Comparison of ENCODE assay signal across 19 mouse cellular contexts in the genomic region with DNA sequence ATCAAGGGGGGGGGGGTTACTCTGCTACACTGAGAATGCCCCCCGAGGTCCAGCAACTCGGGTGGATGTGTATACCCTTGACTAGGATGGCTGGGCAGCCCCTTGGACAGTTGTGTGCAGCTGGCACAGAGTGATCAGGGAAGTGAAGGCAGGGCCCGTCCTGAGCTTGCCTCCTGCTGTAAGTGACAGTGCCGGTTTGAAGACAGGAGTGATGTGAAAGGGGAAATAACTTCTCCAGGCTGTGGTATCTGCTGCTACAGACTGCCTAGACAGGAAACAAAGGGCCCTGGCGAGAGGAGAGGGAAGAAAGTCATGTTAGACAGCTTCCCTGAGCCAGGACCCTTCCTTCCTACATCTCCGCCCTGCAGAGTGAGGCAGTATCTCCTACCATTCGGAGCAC. TPM values are rescaled to one million over a fixed set of nuclear protein-coding genes. Genes with fewer than 3 reads are reported as not detected.
DNase-seq lines count a peak whose midpoint lies in the region; ATAC-seq and TF ChIP-seq lines count a peak whose summit lies in the region.
"Had no signal": no experiment of that assay in that cellular context is flagged by ENCODE, and none has a peak within 500 bp of the region (broad histone marks: within the 10 kb centered on the region; RNA-seq: fewer than 3 reads in every experiment).

No protein-coding gene starts in this region.

- H3K27me3 ChIP-seq in heart, embryonic 13.5 days (replicated peaks), result no peaks in the 10 kb centered on the region
- H3K27me3 ChIP-seq in lung, postnatal 0 days (replicated peaks; ENCODE audit: insufficient read depth, low read length), result no peaks in the 10 kb centered on the region
- no peaks in the 10 kb centered on the region for H3K27me3 ChIP-seq in forebrain, embryonic 16.5 days (replicated peaks; ENCODE audit: control insufficient read depth, insufficient read depth, low read length)
- no peaks in the 10 kb centered on the region for H3K27me3 ChIP-seq in megakaryocyte, embryonic 14.5 days (replicated peaks)

- H3K27ac ChIP-seq in heart, embryonic 13.5 days (replicated peaks), result peak overlapping the region; percentile 30
- peak overlapping the region; percentile 20; the same call in 1 of the 2 replicates for H3K27ac ChIP-seq in lung, postnatal 0 days (ENCODE audit: low read length)
- no peak overlapping the region for H3K27ac ChIP-seq in forebrain, embryonic 16.5 days (ENCODE audit: low read length)
- H3K27ac ChIP-seq: kidney, postnatal 0 days had no signal

- ATAC-seq in heart, embryonic 13.5 days (ENCODE audit: extremely low read depth, insufficient number of reproducible peaks, low FRiP score, low TSS enrichment), result no peak
- ATAC-seq in lung, postnatal 0 days, result no peak
- ATAC-seq in forebrain, embryonic 16.5 days, result no peak
- ATAC-seq: CD4-positive, CD25-positive, alpha-beta regulatory T cell, adult 4 months had no signal

- TF ChIP-seq EP300 in lung, postnatal 0 days (IDR thresholded peaks at IDR 0.05), result no peak

- 54% methylated on average over 7 of the region's 7 CpGs for WGBS in heart, embryonic 13.5 days
- WGBS in lung, postnatal 0 days, result 42% methylated on average over 7 of the region's 7 CpGs
- 79% methylated on average over 7 of the region's 7 CpGs for WGBS in forebrain, embryonic 16.5 days

- DNase-seq in heart, adult 18-20 months, result no peak
- DNase-seq in lung, postnatal 0 days (ENCODE audit: low spot score), result no peak
- no peak for DNase-seq in lung, postnatal 25 days (ENCODE audit: low spot score)
- DNase-seq in urinary bladder, postnatal 10 days (ENCODE audit: low spot score), result no peak
- DNase-seq in right cerebral cortex, adult 2 months (ENCODE audit: low spot score in 2 of 2), result no peak
- DNase-seq: cerebellum, adult 18-20 months; heart, postnatal 4 days; retina, postnatal 1 day; thymus, postnatal 14 days had no signal

- H3K4me1 ChIP-seq in heart, embryonic 13.5 days, result peaks cover 58% of the 10 kb centered on the region
- H3K4me1 ChIP-seq in lung, postnatal 0 days (ENCODE audit: insufficient read depth, low read depth, low read length), result peaks cover 17% of the 10 kb centered on the region; the same call in 1 of the 2 replicates
- H3K4me1 ChIP-seq in forebrain, embryonic 16.5 days (replicated peaks; ENCODE audit: control insufficient read depth, insufficient read depth, low read length), result peaks cover 36% of the 10 kb centered on the region
- peaks cover 96% of the 10 kb centered on the region for H3K4me1 ChIP-seq in megakaryocyte, embryonic 14.5 days

- no peak overlapping the region for H3K4me2 ChIP-seq in heart, embryonic 13.5 days
- H3K4me2 ChIP-seq in lung, postnatal 0 days (replicated peaks; ENCODE audit: low read depth, low read length), result no peak overlapping the region
- H3K4me2 ChIP-seq in forebrain, embryonic 16.5 days (ENCODE audit: low read length), result peak overlapping the region; percentile 12; the same call in 1 of the 2 replicates

- H3K36me3 ChIP-seq in heart, embryonic 13.5 days, result peaks cover 19% of the 10 kb centered on the region
- no peaks in the 10 kb centered on the region for H3K36me3 ChIP-seq in lung, postnatal 0 days (ENCODE audit: insufficient read depth, low read length)
- H3K36me3 ChIP-seq in forebrain, embryonic 16.5 days (ENCODE audit: control insufficient read depth, insufficient read depth), result peaks cover 7% of the 10 kb centered on the region
- H3K36me3 ChIP-seq in megakaryocyte, embryonic 14.5 days (replicated peaks; ENCODE audit: low read length), result peaks cover 60% of the 10 kb centered on the region

- TF ChIP-seq CTCF in lung, postnatal 0 days (IDR thresholded peaks at IDR 0.05), result no peak

- H3K9me3 ChIP-seq in heart, embryonic 13.5 days, result no peaks in the 10 kb centered on the region
- H3K9me3 ChIP-seq in lung, postnatal 0 days (ENCODE audit: low read length), result no peaks in the 10 kb centered on the region
- H3K9me3 ChIP-seq in forebrain, embryonic 16.5 days (ENCODE audit: control insufficient read depth, low read length), result no peaks in the 10 kb centered on the region
- no peaks in the 10 kb centered on the region for H3K9me3 ChIP-seq in megakaryocyte, embryonic 14.5 days

- H3K9ac ChIP-seq in heart, embryonic 13.5 days, result no peak overlapping the region
- no peak overlapping the region for H3K9ac ChIP-seq in lung, postnatal 0 days (replicated peaks; ENCODE audit: low read depth)
- H3K9ac ChIP-seq in forebrain, embryonic 16.5 days (replicated peaks; ENCODE audit: low read depth, low read length), result no peak overlapping the region

- no peak overlapping the region for H3K4me3 ChIP-seq in heart, embryonic 13.5 days
- H3K4me3 ChIP-seq in lung, postnatal 0 days (ENCODE audit: low read depth, low read length), result no peak overlapping the region
- no peak overlapping the region for H3K4me3 ChIP-seq in forebrain, embryonic 16.5 days (replicated peaks; ENCODE audit: low read length)
- peak overlapping the region; percentile 87 for H3K4me3 ChIP-seq in megakaryocyte, embryonic 14.5 days (replicated peaks)
- H3K4me3 ChIP-seq: myocyte had no signal

RNA-seq across cellular contexts. Expression of a gene that starts 5.2 kb away (rescaled TPM):
- 9.3 and 9.8 TPM in 2 replicates for polyA plus RNA-seq in heart, embryonic 13.5 days (2015; fragmentation: Nextera tagmentation; extraction: Ambion mirVana)
- 10 to 100 TPM in 1 of 2 experiments, 1 to 10 TPM in 1; 9.2 to 18.5 TPM for total RNA-seq in heart, adult 18-20 months (2021)
- 9.0 and 10.9 TPM in 2 replicates for polyA plus RNA-seq in lung, postnatal 0 days (2015; fragmentation: Nextera tagmentation; extraction: Ambion mirVana)
- polyA plus RNA-seq in forebrain, embryonic 16.5 days (2015; fragmentation: Nextera tagmentation; extraction: Ambion mirVana), result 37.8 and 41.7 TPM in 2 replicates
- 52.4 and 71.7 TPM in 2 replicates for polyA plus RNA-seq in megakaryocyte, embryonic 14.5 days (2012; ENCODE audit: insufficient read depth, low replicate concordance)
- polyA plus RNA-seq: CD4-positive, CD25-positive, alpha-beta regulatory T cell, adult 4 months had no signal

RNA-seq across cellular contexts. Expression of a gene that starts 42.6 kb away (rescaled TPM):
- 9.6 TPM in 2 replicates for polyA plus RNA-seq in heart, embryonic 13.5 days (2015; fragmentation: Nextera tagmentation; extraction: Ambion mirVana)
- 1 to 10 TPM; 3.0 to 3.2 TPM for total RNA-seq in heart, adult 18-20 months (2021)
- 4.2 and 5.2 TPM in 2 replicates for polyA plus RNA-seq in lung, postnatal 0 days (2015; fragmentation: Nextera tagmentation; extraction: Ambion mirVana)
- 9.2 and 10.6 TPM in 2 replicates for polyA plus RNA-seq in forebrain, embryonic 16.5 days (2015; fragmentation: Nextera tagmentation; extraction: Ambion mirVana)
- 1.2 and 3.2 TPM in 2 replicates for polyA plus RNA-seq in megakaryocyte, embryonic 14.5 days (2012; ENCODE audit: insufficient read depth, low replicate concordance)

RNA-seq across cellular contexts. Expression of a gene that starts 50.5 kb away (rescaled TPM):
- not detected in 2 replicates for polyA plus RNA-seq in heart, embryonic 13.5 days (2015; fragmentation: Nextera tagmentation; extraction: Ambion mirVana)
- not detected for total RNA-seq in heart, adult 18-20 months (2021)
- not detected in 2 replicates for polyA plus RNA-seq in lung, postnatal 0 days (2015; fragmentation: Nextera tagmentation; extraction: Ambion mirVana)
- not detected in 2 replicates for polyA plus RNA-seq in forebrain, embryonic 16.5 days (2015; fragmentation: Nextera tagmentation; extraction: Ambion mirVana)
- polyA plus RNA-seq in megakaryocyte, embryonic 14.5 days (2012; ENCODE audit: insufficient read depth, low replicate concordance), result not detected in 2 replicates
- total RNA-seq: adrenal gland, postnatal 4 days; heart, postnatal 4 days; left cerebral cortex, adult 18-20 months; liver, adult 2 months had no signal
- polyA plus RNA-seq: CD4-positive, CD25-positive, alpha-beta regulatory T cell, adult 4 months; embryonic facial prominence, embryonic 11.5 days; kidney, postnatal 0 days; liver, adult 2 months; myocyte had no signal
